19 mouse cellular contexts compared by ENCODE assay signal in the genomic region with DNA sequence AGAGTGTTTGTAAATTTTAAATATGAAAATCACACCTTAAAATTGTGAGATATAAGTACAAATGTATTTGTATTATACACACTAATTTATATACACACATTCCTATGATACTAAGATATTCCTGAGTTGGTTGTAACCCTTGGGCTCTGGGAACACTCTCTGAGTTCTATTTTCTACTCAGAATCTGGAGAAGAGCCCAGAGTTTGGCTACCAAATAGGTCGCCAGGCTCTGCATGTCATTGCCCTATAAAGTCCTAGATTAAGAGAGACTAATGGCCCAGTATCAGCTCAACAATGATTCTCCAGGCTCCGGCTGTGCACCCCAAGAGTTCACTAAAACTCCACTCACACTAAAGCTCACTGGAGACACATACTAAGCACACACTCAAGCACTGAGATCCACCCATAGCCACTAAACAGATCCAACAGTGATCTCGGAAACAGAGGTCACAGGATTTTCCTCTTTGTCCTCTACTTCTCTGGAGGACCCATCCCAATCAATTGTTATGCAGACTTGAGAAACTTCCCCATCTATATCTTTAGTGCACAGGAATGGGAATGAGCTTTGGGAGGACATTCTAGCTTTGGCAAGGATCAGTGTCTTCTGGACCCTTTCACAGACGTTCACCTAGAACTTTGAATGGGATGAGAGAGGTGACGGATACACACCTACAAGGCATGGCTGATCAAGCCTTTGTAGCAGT.
DNase-seq lines count a peak whose midpoint lies in the region; ATAC-seq lines count a peak whose summit lies in the region.
"Had no signal": no experiment of that assay in that cellular context is flagged by ENCODE, and none has a peak within 500 bp of the region (broad histone marks: within the 10 kb centered on the region; RNA-seq: fewer than 3 reads in every experiment).

No protein-coding gene starts in this region.

- no peak for ATAC-seq in megakaryocyte progenitor cell, adult 5-6 weeks (replicated peaks; ENCODE audit: poor library complexity)
- ATAC-seq: activated CD4-positive, CD25-positive, alpha-beta regulatory T cell, adult 4 months; forebrain, embryonic 14.5 days; forebrain, postnatal 0 days; intestine, postnatal 0 days; Patski had no signal

- intact Hi-C loops in gastrocnemius, postnatal 36 days (cut with DNase I) = no loop called here

- peak; percentile 59 for DNase-seq in gastrocnemius, adult 18-20 months (ENCODE audit: low spot score)
- no peak for DNase-seq in gastrocnemius, postnatal 36 days
- peak; percentile 42 for DNase-seq in heart, adult 8-10 months (ENCODE audit: low spot score)
- DNase-seq in heart, postnatal 4 days = no peak
- peak; percentile 60 for DNase-seq in ZHBTc4 (ENCODE audit: low read depth, low spot score)
- no peak for DNase-seq in embryo, embryonic 10 days (ENCODE audit: low spot score)
- DNase-seq: adrenal gland, postnatal 10 days; adrenal gland, postnatal 36 days; cerebellum, adult 18-20 months; cerebellum, adult 9-10 months; forebrain, postnatal 0 days; gastrocnemius, postnatal 10 days; heart, adult 2 months; heart, postnatal 36 days had no signal

Comparison
In these comparisons a context has a peak if more than half of its experiments do, and no peak if none do; other contexts are left out.
1. DNase-seq: peak in gastrocnemius, adult 18-20 months (single experiment), heart, adult 8-10 months (single experiment) and ZHBTc4 (single experiment); none in gastrocnemius, postnatal 36 days (0 of 2), heart, postnatal 4 days (single experiment) and embryo, embryonic 10 days (single experiment).